Mouse (Mus musculus) frontal cortex, postnatal 14 days (tissue): ENCODE measurements around the gene Zrsr1.

Experiments used
- DNase-seq, 2 experiments: peaks; one replicate each; pipeline ENCODE4 v3.0.0; 2022; ENCODE audit warnings: low spot score in 2 of 2

Zrsr1 gene

GRCm38 (mm10) chr11:23008824-23009200, 37.0 kb downstream of the Zrsr1 start:
- DNase-seq: no peak

DNA sequence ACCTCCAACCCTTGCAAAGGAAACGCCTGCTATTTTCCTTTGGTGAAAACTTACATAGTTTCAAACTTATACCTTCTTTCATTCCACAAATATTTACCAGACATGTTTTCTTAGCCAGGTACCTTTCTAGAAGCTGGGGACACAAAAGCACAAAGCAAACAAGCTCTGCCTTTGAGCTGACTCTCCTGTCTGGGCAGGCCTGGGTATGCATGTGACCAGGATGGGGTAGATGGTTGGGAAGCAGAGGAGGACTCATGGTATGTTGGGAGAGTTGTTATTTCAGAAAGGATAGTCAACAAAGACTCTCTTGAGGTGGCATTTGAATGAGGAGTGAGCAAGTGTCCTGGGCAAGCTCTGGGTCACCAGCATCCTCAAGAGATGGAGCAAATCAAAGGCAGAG, 41.3 kb downstream of the Zrsr1 start:
- DNase-seq: no peak

DNA sequence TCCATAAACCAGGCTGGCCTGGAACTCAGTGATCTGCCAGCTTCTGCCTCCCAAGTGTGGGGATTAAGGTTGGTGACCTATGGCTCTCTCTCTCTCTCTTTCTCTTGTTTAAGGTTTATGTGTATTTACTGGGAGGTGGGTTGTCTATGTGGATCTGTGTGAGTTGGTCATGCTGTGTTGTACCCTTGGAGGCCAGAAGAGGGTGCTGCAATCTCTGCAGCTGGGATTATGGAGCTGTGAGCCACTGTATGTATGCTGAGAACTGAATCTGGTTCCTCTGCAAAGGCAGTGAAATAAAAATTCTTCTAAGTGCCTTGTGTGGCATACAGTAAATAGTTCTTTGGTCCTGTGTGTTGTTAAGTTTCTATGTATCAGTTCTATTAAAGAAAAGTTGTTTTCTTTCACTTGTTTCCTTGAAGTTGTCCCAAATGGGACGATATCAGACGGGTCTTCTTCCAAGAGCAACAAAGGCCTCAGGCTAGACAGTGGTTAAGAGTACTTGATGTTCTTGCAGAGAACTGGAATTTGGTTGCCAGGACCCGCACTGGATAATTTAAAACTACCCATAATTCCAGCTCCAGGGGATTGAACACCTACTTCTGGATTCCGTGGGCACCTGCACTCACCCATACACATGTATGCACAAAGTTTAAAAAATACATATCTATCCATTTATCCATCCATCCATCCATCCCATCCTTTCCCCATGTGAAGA, 41.9 kb downstream of the Zrsr1 start:
- no peak for DNase-seq

GRCm38 (mm10) chr11:23014996-23015395, 43.2 kb downstream of the Zrsr1 start:
- DNase-seq: no peak

DNA sequence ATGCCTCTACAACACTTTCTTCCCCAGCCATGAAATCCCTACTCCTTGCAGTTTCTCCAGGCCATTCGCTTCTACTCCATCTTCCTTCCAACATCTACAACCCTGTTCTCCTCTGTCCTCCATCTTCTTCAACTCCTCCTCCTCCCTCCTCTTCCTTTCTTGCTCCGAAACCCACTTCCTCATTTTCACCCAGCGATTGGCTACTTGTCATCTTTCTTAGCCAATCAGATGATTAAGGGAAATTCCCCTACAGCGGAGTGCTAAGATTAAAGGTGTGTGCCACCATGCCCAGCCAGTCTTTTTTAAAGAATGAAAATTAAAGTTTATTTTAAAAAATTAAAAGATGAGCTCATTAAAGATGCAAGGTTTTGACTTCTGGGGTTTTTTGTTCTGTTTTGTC, 46.1 kb downstream of the Zrsr1 start:
- DNase-seq: no peak

DNA sequence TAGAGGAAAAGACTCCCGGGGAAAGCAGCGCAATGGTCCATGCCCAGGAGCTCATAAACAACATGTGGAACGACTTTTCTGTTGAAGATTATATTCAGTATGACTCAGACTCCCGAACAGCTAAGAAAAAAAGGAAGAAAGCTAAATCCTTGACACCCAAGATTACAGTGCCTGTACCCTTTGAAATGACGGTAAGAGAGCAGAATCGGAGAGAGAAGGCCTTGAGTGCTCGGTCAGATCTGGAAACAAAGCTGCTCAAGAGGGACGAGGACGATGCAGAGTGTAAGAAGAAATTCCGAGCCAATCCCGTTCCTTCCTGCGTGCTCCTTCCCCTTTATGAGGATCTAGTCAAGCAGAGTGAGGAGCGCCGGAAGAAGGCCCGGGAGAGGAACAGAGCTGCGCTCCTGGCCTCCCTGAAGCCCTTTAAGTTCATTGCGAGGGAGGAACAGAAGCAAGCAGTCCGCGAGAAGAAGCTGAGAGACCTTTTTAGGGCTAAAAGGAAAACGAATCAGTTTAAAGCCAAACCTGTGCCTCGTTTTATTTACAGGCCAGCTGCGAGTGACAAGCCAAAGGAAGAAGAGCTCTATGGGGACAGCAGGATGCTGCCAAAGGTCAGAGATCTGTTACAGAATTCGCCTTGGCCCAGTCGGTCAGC, 48.4 kb downstream of the Zrsr1 start:
- no peak for DNase-seq

GRCm38 (mm10) chr11:23020841-23021240, 49.0 kb downstream of the Zrsr1 start:
- DNase-seq: no peak

GRCm38 (mm10) chr11:23023155-23023554, 51.4 kb downstream of the Zrsr1 start:
- no peak for DNase-seq

DNA sequence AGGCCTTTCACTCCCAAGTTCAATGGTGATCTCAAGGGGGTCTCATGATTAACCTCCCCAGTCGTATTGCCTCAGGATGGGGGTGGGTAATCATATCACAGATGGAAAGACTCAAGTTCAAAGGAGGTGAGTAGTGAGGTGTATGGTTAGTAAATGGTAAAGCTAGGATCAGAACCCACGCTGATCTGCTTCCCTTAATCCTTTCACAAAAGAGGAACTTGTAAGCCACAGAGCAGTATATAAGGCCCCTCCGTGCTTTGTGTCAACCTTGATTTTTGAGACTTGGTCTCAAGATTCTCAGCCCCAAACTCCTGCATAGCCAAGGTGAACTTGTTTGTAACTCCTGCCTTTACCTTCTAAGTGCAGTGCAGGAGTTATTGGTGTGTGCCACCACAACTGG, 52.4 kb downstream of the Zrsr1 start:
- no peak for DNase-seq
